Mouse (Mus musculus): ENCODE measurements around the gene Lpar3.

DNA sequence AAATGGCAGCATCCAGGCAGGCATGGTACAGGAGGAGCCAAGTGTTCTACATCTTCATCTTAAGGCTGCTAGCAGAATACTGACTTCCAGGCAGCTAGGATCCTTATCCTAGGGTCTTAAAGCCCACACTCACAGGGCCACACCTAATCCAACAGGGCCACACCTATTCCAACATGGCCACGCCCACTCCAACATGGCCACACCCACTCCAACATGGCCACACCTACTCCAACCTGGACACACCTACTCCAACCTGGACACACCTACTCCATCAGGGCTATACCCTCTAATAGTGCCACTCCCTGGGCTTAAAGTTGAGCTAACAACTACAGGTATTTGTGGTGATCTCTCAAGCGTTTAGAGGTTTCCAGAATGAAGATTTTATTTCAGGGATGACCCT is 40.4 kb upstream of the Lpar3 start:
- TF ChIP-seq CTCF (conservative IDR thresholded peaks at IDR 0.05; ENCODE audit: insufficient read depth, insufficient read length, low read depth, low read length) (no peak), POLR2A (IDR thresholded peaks at IDR 0.05; ENCODE audit: low read depth, low read length) (no peak)

All from kidney, adult 2 months (tissue).